Mouse (Mus musculus) forebrain, postnatal 0 days (tissue): ENCODE measurements at regions not wholly inside any gene's neighbourhood (a gene's known extent, or its start where the extent isn't known, plus 50 kb on each side); places are given as distances from the start of the nearest gene placed in this dataset.

Experiments
- ATAC-seq: fragments of 200-750 bp; cut with Nextera tagmentation; 2 replicates; pipeline ENCODE4 v1.8.0; 2017; ENCODE audit warnings: mild to moderate bottlenecking, moderate library complexity
- DNase-seq: peaks from one replicate; pipeline ENCODE4 v3.0.0-alpha.2; 2015
- H3K27ac ChIP-seq: fragments of 300-500 bp; sonication (generic); 2 replicates; pipeline ENCODE4 v1.5.1; 2014; ENCODE audit warnings: low read depth, mild to moderate bottlenecking, antibody characterized with exemption, low read length, moderate library complexity, mixed read lengths
- H3K27me3 ChIP-seq: fragments of 300-500 bp; sonication (generic); 2 replicates; pipeline ENCODE4 v1.6.1; 2014; ENCODE audit warnings: mild to moderate bottlenecking, low read length, mixed read lengths; ENCODE audit not compliant: insufficient read depth
- H3K36me3 ChIP-seq: fragments of 300-500 bp; sonication (generic); 2 replicates; pipeline ENCODE4 v1.6.1; 2014; ENCODE audit warnings: mild to moderate bottlenecking, moderate library complexity; ENCODE audit not compliant: insufficient read depth
- H3K4me1 ChIP-seq: fragments of 300-500 bp; sonication (generic); 2 replicates; pipeline ENCODE4 v1.6.1; 2014; ENCODE audit warnings: antibody characterized with exemption; ENCODE audit not compliant: insufficient read depth
- H3K4me2 ChIP-seq: fragments of 300-500 bp; sonication (generic); 2 replicates; pipeline ENCODE4 v1.6.1; 2014; ENCODE audit warnings: low read depth, mild to moderate bottlenecking, moderate library complexity
- H3K4me3 ChIP-seq: fragments of 300-500 bp; sonication (generic); 2 replicates; pipeline ENCODE4 v1.5.1; 2014; ENCODE audit warnings: low read depth, low read length, mixed read lengths
- H3K9ac ChIP-seq: fragments of 300-500 bp; sonication (generic); 2 replicates; pipeline ENCODE4 v1.6.1; 2014; ENCODE audit warnings: mild to moderate bottlenecking
- H3K9me3 ChIP-seq: fragments of 300-500 bp; sonication (generic); 2 replicates; pipeline ENCODE4 v1.6.1; 2016; ENCODE audit warnings: low read length
- CTCF ChIP-seq: sonication (generic); IDR thresholded peaks from 2 replicates; pipeline ENCODE4 v1.5.1; 2016; ENCODE audit warnings: antibody characterized with exemption, control low read depth, low read depth
- WGBS: fragments of 180-500 bp; shearing (Covaris S2); extraction: QIAGEN DNeasy Blood & Tissue Kit; methylation state at CpG from one replicate; pipeline ENCODE4 v1.1.7; 2014; 5-methylcytosine and 5-hydroxymethylcytosine counted together

GRCm38 (mm10) chr8:101097851-101098250 lies 1681.6 kb upstream of the Cdh8 start:
- Histone ChIP-seq H3K27me3 (no peaks in the 10 kb centered on the region), H3K4me2 (no peak overlapping the region), H3K36me3 (no peaks in the 10 kb centered on the region), H3K9ac (no peak overlapping the region), H3K4me3 (no peak overlapping the region), H3K9me3 (no peaks in the 10 kb centered on the region), H3K27ac (no peak overlapping the region), H3K4me1 (no peaks in the 10 kb centered on the region)
- peak; percentile 12; the same call in 1 of the 2 replicates for ATAC-seq
- DNase-seq = peak; percentile 46
- no peak for TF ChIP-seq CTCF
- WGBS = 66% methylated on average over 4 of the region's 4 CpGs
